Mouse (Mus musculus) mature B cell (primary cell): ENCODE results near the gene Lamc3.

ENCODE experiments used
- in situ Hi-C: fragments of 300-500 bp; cut with MboI; formaldehyde crosslinking; loops from 2 replicates; pipeline ENCODE4 v1.14.3; 2019

Lamc3 gene

GRCm38 (mm10) chr2:31974141-31974808 is 87.2 kb downstream of the Lamc3 start, which contains the start of gene Nup214:
Gene Nup214 (plus strand): TSS chr2:31974436.
- in situ Hi-C loops = no loop called here

DNA sequence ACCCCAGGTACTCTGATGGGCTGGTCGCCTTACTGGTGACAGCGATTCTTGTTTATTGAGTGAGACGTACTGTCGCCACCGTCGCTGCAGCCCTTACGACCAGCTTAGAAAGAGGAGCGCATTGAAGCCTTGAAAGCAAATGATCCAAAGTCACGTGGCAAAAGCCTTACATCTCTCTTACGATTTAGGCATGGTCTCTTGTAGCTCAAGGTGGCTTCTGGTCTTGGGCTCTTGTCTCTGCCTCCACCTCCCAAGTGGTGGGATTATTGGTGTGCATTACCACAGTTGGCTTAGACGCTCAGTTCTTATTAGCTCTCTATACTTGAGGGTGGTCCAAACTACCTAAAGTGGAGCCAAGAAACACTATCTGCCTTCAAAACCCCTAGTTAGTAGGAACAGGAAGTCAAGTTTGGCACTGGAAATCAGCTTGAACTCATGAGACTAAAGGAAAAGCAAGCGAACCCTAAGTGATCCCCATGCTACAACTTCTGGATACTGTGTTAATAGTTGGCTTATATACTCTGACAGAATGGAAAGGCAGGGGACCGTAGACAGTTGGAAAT is 87.8 kb downstream of the Lamc3 start:
- in situ Hi-C loops = no loop called here

- in situ Hi-C loops = no loop called here
Observed at GRCm38 (mm10) chr2:31987774-31988173, 100.7 kb downstream of the Lamc3 start.

GRCm38 (mm10) chr2:31990961-31991360 is 103.9 kb downstream of the Lamc3 start:
- in situ Hi-C loops = no loop called here

DNA sequence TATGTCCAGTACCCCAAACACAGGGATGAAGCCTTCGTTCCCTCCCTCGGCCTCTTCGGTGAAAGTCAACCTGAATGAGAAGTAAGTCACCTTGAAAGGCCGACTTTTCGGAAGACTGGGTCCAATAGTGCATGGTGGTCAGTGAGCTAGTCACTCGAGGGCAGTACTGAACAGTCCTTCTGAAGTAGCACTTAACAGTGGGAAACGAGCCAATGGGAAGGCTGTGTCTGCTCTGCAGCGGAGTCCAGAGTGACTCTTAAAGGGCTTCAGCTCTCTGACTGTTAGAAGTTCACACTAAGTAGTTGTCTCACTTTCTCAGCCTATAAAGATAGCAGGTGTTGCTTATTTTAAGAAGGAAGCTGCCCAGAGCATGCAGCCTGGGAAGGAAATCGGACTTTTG is 107.8 kb downstream of the Lamc3 start:
- in situ Hi-C loops = no loop called here

DNA sequence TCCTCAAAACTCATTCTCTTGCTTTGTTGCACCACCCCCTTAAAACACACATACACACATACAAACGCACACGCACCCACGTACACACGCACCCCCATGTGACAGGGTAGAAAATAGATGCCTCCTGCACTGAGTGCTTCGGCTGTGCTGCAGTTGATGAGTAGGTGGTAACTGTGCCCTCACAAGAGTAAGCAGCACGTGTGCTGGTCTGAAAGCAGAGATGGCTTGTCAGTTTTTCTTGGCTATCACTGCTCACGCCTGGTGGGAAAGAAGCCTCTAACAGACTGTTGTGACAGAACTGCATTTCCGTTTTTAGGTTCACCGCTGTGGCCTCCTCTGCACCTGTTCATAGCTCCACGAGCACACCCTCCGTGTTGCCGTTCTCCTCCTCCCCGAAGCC is 109.0 kb downstream of the Lamc3 start:
- in situ Hi-C loops = no loop called here
